Mouse (Mus musculus): ENCODE results near the gene Cenpp.

DNA sequence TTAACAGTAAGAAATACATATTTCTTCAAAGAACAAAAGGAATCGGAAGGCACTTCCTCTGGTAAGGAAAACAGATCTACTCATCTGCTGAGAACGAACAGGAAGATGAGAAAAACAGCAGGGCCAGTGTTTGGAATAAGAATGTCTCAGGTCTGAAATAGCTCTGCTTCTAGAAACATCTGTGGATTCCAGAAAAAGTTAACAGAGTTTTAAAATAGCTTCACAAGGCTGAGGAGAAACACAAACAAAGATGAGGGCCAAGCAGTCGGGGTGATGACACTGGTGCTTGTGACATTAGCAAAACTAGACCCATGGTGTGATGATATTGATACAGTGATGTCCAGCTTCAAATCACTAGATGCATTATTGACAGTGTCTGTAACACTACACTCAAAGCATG is 145.4 kb downstream of the Cenpp start:
- TF ChIP-seq CTCF (IDR thresholded peaks at IDR 0.05; ENCODE audit: borderline replicate concordance, control insufficient read depth, extremely low read depth, insufficient read depth, low read length, poor library complexity): no peak
- TF ChIP-seq POLR2A (IDR thresholded peaks at IDR 0.05; ENCODE audit: control insufficient read depth, extremely low read depth, insufficient read depth, low read length, poor library complexity): no peak
